ENCODE assay signal across 10 mouse cellular contexts in genomic region chr2:49272295-49272967, GRCm38 (mm10).
A peak's percentile ranks its signal among the peaks of the same experiment; 100 is the strongest.
DNase-seq lines count a peak whose midpoint lies in the region; ATAC-seq and TF ChIP-seq lines count a peak whose summit lies in the region.
"Had no signal": no experiment of that assay in that cellular context is flagged by ENCODE, and none has a peak within 500 bp of the region (broad histone marks: within the 10 kb centered on the region; RNA-seq: fewer than 3 reads in every experiment).

No protein-coding gene starts in this region.

- H3K4me1 ChIP-seq in lung, embryonic 14.5 days (ENCODE audit: insufficient read depth): no peaks in the 10 kb centered on the region; the same call in 1 of the 2 replicates
- H3K4me1 ChIP-seq in midbrain, embryonic 12.5 days: peaks cover 9% of the 10 kb centered on the region
- H3K4me1 ChIP-seq: limb, embryonic 15.5 days had no signal

- peak; percentile 7 for DNase-seq in lung, embryonic 14.5 days
- DNase-seq in lung, postnatal 25 days (ENCODE audit: low spot score): no peak
- peak; percentile 32 for DNase-seq in forelimb bud, embryonic 11.5 days (ENCODE audit: low read depth, low spot score)
- no peak for DNase-seq in thymus, postnatal 14 days
- DNase-seq in adipocyte (ENCODE audit: low spot score): no peak
- DNase-seq in lung, adult 18-20 months: no peak
- no peak for DNase-seq in adrenal gland, adult 2 months
- DNase-seq: kidney, adult 8-10 months had no signal

- H3K27ac ChIP-seq in lung, embryonic 14.5 days (ENCODE audit: low read depth): no peak overlapping the region
- H3K27ac ChIP-seq in midbrain, embryonic 12.5 days (replicated peaks): peak overlapping the region; percentile 20
- H3K27ac ChIP-seq: limb, embryonic 15.5 days had no signal

- no peak overlapping the region for H3K4me3 ChIP-seq in lung, embryonic 14.5 days (ENCODE audit: low read depth, low read length)
- H3K4me3 ChIP-seq in midbrain, embryonic 12.5 days: no peak overlapping the region
- H3K4me3 ChIP-seq: limb, embryonic 15.5 days had no signal

- H3K9me3 ChIP-seq in lung, embryonic 14.5 days (ENCODE audit: low read depth, low read length): no peaks in the 10 kb centered on the region
- H3K9me3 ChIP-seq in midbrain, embryonic 12.5 days: no peaks in the 10 kb centered on the region
- H3K9me3 ChIP-seq: limb, embryonic 15.5 days had no signal

- no peak overlapping the region for H3K9ac ChIP-seq in lung, embryonic 14.5 days
- no peak overlapping the region for H3K9ac ChIP-seq in midbrain, embryonic 12.5 days (replicated peaks)
- H3K9ac ChIP-seq: limb, embryonic 15.5 days had no signal

- WGBS in lung, embryonic 14.5 days: 19% methylated on average over 11 of the region's 11 CpGs
- 17% methylated on average over 11 of the region's 11 CpGs for WGBS in midbrain, embryonic 12.5 days

- ATAC-seq in lung, embryonic 14.5 days (ENCODE audit: insufficient read depth): no peak; the same call in 1 of the 2 replicates
- ATAC-seq in midbrain, embryonic 12.5 days (ENCODE audit: low FRiP score, low read depth): peak; percentile 91

- no peak overlapping the region for H3K4me2 ChIP-seq in lung, embryonic 14.5 days
- peak overlapping the region; percentile 36 for H3K4me2 ChIP-seq in midbrain, embryonic 12.5 days (replicated peaks)
- H3K4me2 ChIP-seq: limb, embryonic 15.5 days had no signal

- no peak for TF ChIP-seq CTCF in lung, embryonic 14.5 days (IDR thresholded peaks at IDR 0.05; ENCODE audit: low read depth)

- no peaks in the 10 kb centered on the region for H3K27me3 ChIP-seq in lung, embryonic 14.5 days (ENCODE audit: insufficient read depth, low read length)
- H3K27me3 ChIP-seq in midbrain, embryonic 12.5 days: no peaks in the 10 kb centered on the region
- H3K27me3 ChIP-seq: limb, embryonic 15.5 days had no signal

- H3K36me3 ChIP-seq in lung, embryonic 14.5 days (ENCODE audit: insufficient read depth): no peaks in the 10 kb centered on the region
- H3K36me3 ChIP-seq in midbrain, embryonic 12.5 days: no peaks in the 10 kb centered on the region
- H3K36me3 ChIP-seq: limb, embryonic 15.5 days had no signal

Comparison
In these comparisons a context has a peak if more than half of its experiments do, and no peak if none do; other contexts are left out.
1. DNase-seq: peak in lung, embryonic 14.5 days (single experiment) and forelimb bud, embryonic 11.5 days (single experiment); none in lung, postnatal 25 days (single experiment), thymus, postnatal 14 days (single experiment), adipocyte (single experiment), lung, adult 18-20 months (0 of 2) and adrenal gland, adult 2 months (single experiment).